Mouse (Mus musculus) layer of hippocampus, postnatal 14 days (tissue): ENCODE measurements around the gene Keap1. TPM values are rescaled to one million over a fixed set of nuclear protein-coding genes. Genes with fewer than 3 reads are reported as not detected.
"Not testable (repeated sequence)": the region's sequence is repeated elsewhere in the genome, so short reads cannot be mapped to it uniquely, and the experiment has no call there.

Experiments
- DNase-seq, 2 experiments: peaks; one replicate each; pipeline ENCODE4 v3.0.0; 2021 to 2022; ENCODE audit warnings: low spot score in 2 of 2, mixed read lengths in 1 of 2
- total RNA-seq, 2 experiments: library from RNA; stranded (reverse); gene quantifications; 2 replicates each; pipeline ENCODE4 v1.2.3; 2021

Gene Keap1
- total RNA-seq, 2 experiments from 2014 or later, result 52.5 to 55.7 TPM

GRCm38 (mm10) chr9:21264272-21264999, 25.3 kb upstream of the Keap1 start:
- no peak for DNase-seq

GRCm38 (mm10) chr9:21261831-21262230, 22.7 kb upstream of the Keap1 start:
- no peak for DNase-seq

GRCm38 (mm10) chr9:21260491-21261040, 21.4 kb upstream of the Keap1 start:
- DNase-seq, result no peak

GRCm38 (mm10) chr9:21256349-21256748, 17.2 kb upstream of the Keap1 start:
- DNase-seq, result not testable (repeated sequence)

- no peak for DNase-seq
These were observed 15.5 kb upstream of the Keap1 start for GRCm38 (mm10) chr9:21254690-21255089.

- DNase-seq, result no peak
These were observed 12.1 kb upstream of the Keap1 start for GRCm38 (mm10) chr9:21251116-21251735.

- DNase-seq, result no peak
These were observed 11.3 kb upstream of the Keap1 start for GRCm38 (mm10) chr9:21250509-21250908.

- no peak for DNase-seq
These were observed 10.7 kb upstream of the Keap1 start for GRCm38 (mm10) chr9:21249629-21250508.

- DNase-seq, result no peak
These were observed 9.2 kb upstream of the Keap1 start, which contains the start of gene S1pr5 for GRCm38 (mm10) chr9:21248326-21248725. Gene S1pr5 (minus strand): TSS chr9:21248443.

GRCm38 (mm10) chr9:21246342-21246741, 7.2 kb upstream of the Keap1 start:
- no peak for DNase-seq

- DNase-seq, result no peak
These were observed 5.9 kb upstream of the Keap1 start for GRCm38 (mm10) chr9:21245113-21245487.

- DNase-seq, result peak; percentile 37 to 61
These were observed 5.4 kb upstream of the Keap1 start for GRCm38 (mm10) chr9:21244428-21245112.

- peak in 1 of 2 experiments; percentile 34 for DNase-seq
These were observed 4.8 kb upstream of the Keap1 start for GRCm38 (mm10) chr9:21243826-21244427.

- DNase-seq, result peak; percentile 78 to 81
These were observed 2.2 kb upstream of the Keap1 start for GRCm38 (mm10) chr9:21241343-21241742.

- DNase-seq, result no peak
These were observed 296 bp upstream of the Keap1 start for GRCm38 (mm10) chr9:21239465-21239848.

- peak in 1 of 2 experiments; percentile 28 for DNase-seq
These were observed 993 bp downstream of the Keap1 start for GRCm38 (mm10) chr9:21238004-21238732.

GRCm38 (mm10) chr9:21237368-21238003, 1.7 kb downstream of the Keap1 start:
- peak in 1 of 2 experiments; percentile 32 for DNase-seq

- DNase-seq, result no peak
These were observed 2.2 kb downstream of the Keap1 start for GRCm38 (mm10) chr9:21236991-21237367.

GRCm38 (mm10) chr9:21235341-21235740, 3.8 kb downstream of the Keap1 start:
- DNase-seq, result no peak
